Mouse (Mus musculus): ENCODE measurements around the gene Ssbp1.

GRCm38 (mm10) chr6:40428696-40429095 lies 42.5 kb upstream of the Ssbp1 start:
- TF ChIP-seq TCF12 (IDR thresholded peaks at IDR 0.05; ENCODE audit: insufficient read depth, poor library complexity, severe bottlenecking) (no peak), POLR2AphosphoS2 (IDR thresholded peaks at IDR 0.05; ENCODE audit: insufficient read length, low read depth) (no peak), MYOD1 (IDR thresholded peaks at IDR 0.05; ENCODE audit: control insufficient read depth in 1 of 3, insufficient read length in 2 of 3, low read depth in 2 of 3) (no peak), MYOG (IDR thresholded peaks at IDR 0.05; ENCODE audit: control insufficient read depth in 1 of 3, insufficient read depth in 1 of 3, insufficient read length in 2 of 3, low read depth in 2 of 3) (no peak), POLR2A (IDR thresholded peaks at IDR 0.05; ENCODE audit: insufficient read length, low read depth) (no peak), E2F4 (IDR thresholded peaks at IDR 0.05; ENCODE audit: insufficient read depth) (no peak), USF1 (IDR thresholded peaks at IDR 0.05; ENCODE audit: low read depth) (no peak), SRF (IDR thresholded peaks at IDR 0.05; ENCODE audit: control insufficient read depth, insufficient read length, low read depth) (no peak), MAX (IDR thresholded peaks at IDR 0.05; ENCODE audit: low read depth) (no peak), CEBPB (IDR thresholded peaks at IDR 0.05; ENCODE audit: insufficient read depth, poor library complexity, severe bottlenecking) (no peak), REST (IDR thresholded peaks at IDR 0.05; ENCODE audit: insufficient read depth, insufficient read length) (no peak), TCF3 (IDR thresholded peaks at IDR 0.05; ENCODE audit: insufficient read length, low read depth) (no peak)

Measured in myocyte (in vitro differentiated cells).